Mouse (Mus musculus): ENCODE measurements at regions not wholly inside any gene's neighbourhood (a gene's known extent, or its start where the extent isn't known, plus 50 kb on each side); places are given as distances from the start of the nearest gene placed in this dataset.
"Not testable (repeated sequence)": the region's sequence is repeated elsewhere in the genome, so short reads cannot be mapped to it uniquely, and the experiment has no call there.

- peak; percentile 83 for ATAC-seq
- peak overlapping the region; percentile 45 for H3K4me2 ChIP-seq (ENCODE audit: low read length)
- H3K27me3 ChIP-seq (replicated peaks; ENCODE audit: control insufficient read depth, insufficient read depth, low read length): no peaks in the 10 kb centered on the region
- no peaks in the 10 kb centered on the region for H3K9me3 ChIP-seq (ENCODE audit: control insufficient read depth, low read length)
- WGBS: under 1% methylated on average over 10 of the region's 10 CpGs
- peaks cover 20% of the 10 kb centered on the region for H3K4me1 ChIP-seq (replicated peaks; ENCODE audit: control insufficient read depth, insufficient read depth, low read length)
- no peak overlapping the region for H3K4me3 ChIP-seq (replicated peaks; ENCODE audit: low read length)
- peak overlapping the region; percentile 68 for H3K27ac ChIP-seq (ENCODE audit: low read length)
- H3K9ac ChIP-seq (replicated peaks; ENCODE audit: low read depth, low read length): peak overlapping the region; percentile 24; the same call in 1 of the 2 replicates
- no peaks in the 10 kb centered on the region for H3K36me3 ChIP-seq (ENCODE audit: control insufficient read depth, insufficient read depth)
These were observed 150.8 kb upstream of the A430005L14Rik start for GRCm38 (mm10) chr4:153806180-153806692.

- peak overlapping the region; percentile 45 for H3K4me2 ChIP-seq (ENCODE audit: low read length)
- peak overlapping the region; percentile 68 for H3K27ac ChIP-seq (ENCODE audit: low read length)
- 10% methylated on average over 10 of the region's 10 CpGs for WGBS
- peak; percentile 69 for ATAC-seq
- no peaks in the 10 kb centered on the region for H3K36me3 ChIP-seq (ENCODE audit: control insufficient read depth, insufficient read depth)
- H3K4me1 ChIP-seq (replicated peaks; ENCODE audit: control insufficient read depth, insufficient read depth, low read length): peaks cover 20% of the 10 kb centered on the region
- no peaks in the 10 kb centered on the region for H3K9me3 ChIP-seq (ENCODE audit: control insufficient read depth, low read length)
- no peak overlapping the region for H3K4me3 ChIP-seq (replicated peaks; ENCODE audit: low read length)
- no peaks in the 10 kb centered on the region for H3K27me3 ChIP-seq (replicated peaks; ENCODE audit: control insufficient read depth, insufficient read depth, low read length)
- H3K9ac ChIP-seq (replicated peaks; ENCODE audit: low read depth, low read length): no peak overlapping the region
These were observed 150.1 kb upstream of the A430005L14Rik start for GRCm38 (mm10) chr4:153806820-153807436.

GRCm38 (mm10) chr4:153812866-153813265 lies 144.2 kb upstream of the A430005L14Rik start:
- H3K27ac ChIP-seq (ENCODE audit: low read length): no peak overlapping the region
- 86% methylated on average over 9 of the region's 9 CpGs for WGBS
- H3K9ac ChIP-seq (replicated peaks; ENCODE audit: low read depth, low read length): no peak overlapping the region
- no peaks in the 10 kb centered on the region for H3K9me3 ChIP-seq (ENCODE audit: control insufficient read depth, low read length)
- no peaks in the 10 kb centered on the region for H3K36me3 ChIP-seq (ENCODE audit: control insufficient read depth, insufficient read depth)
- H3K4me1 ChIP-seq (replicated peaks; ENCODE audit: control insufficient read depth, insufficient read depth, low read length): 0 out of 2 replicates have a peak, but pooled peaks cover 4% of the 10 kb centered on the region
- no peak for ATAC-seq
- no peaks in the 10 kb centered on the region for H3K27me3 ChIP-seq (replicated peaks; ENCODE audit: control insufficient read depth, insufficient read depth, low read length)
- no peak overlapping the region for H3K4me3 ChIP-seq (replicated peaks; ENCODE audit: low read length)
- H3K4me2 ChIP-seq (ENCODE audit: low read length): no peak overlapping the region

- 41% methylated on average over 9 of the region's 9 CpGs for WGBS
- Histone ChIP-seq H3K4me3 (replicated peaks; ENCODE audit: low read length) (no peak overlapping the region), H3K36me3 (ENCODE audit: control insufficient read depth, insufficient read depth) (no peaks in the 10 kb centered on the region), H3K4me1 (replicated peaks; ENCODE audit: control insufficient read depth, insufficient read depth, low read length) (no peaks in the 10 kb centered on the region), H3K27me3 (replicated peaks; ENCODE audit: control insufficient read depth, insufficient read depth, low read length) (no peaks in the 10 kb centered on the region), H3K27ac (ENCODE audit: low read length) (no peak overlapping the region), H3K9ac (replicated peaks; ENCODE audit: low read depth, low read length) (no peak overlapping the region), H3K4me2 (ENCODE audit: low read length) (no peak overlapping the region), H3K9me3 (ENCODE audit: control insufficient read depth, low read length) (no peaks in the 10 kb centered on the region)
- no peak for ATAC-seq
These were observed 129.1 kb upstream of the A430005L14Rik start for GRCm38 (mm10) chr4:153827914-153828313.

GRCm38 (mm10) chr4:153829766-153830165 lies 127.3 kb upstream of the A430005L14Rik start:
- no peaks in the 10 kb centered on the region for H3K9me3 ChIP-seq (ENCODE audit: control insufficient read depth, low read length)
- no peak overlapping the region for H3K27ac ChIP-seq (ENCODE audit: low read length)
- H3K4me1 ChIP-seq (replicated peaks; ENCODE audit: control insufficient read depth, insufficient read depth, low read length): no peaks in the 10 kb centered on the region
- H3K27me3 ChIP-seq (replicated peaks; ENCODE audit: control insufficient read depth, insufficient read depth, low read length): no peaks in the 10 kb centered on the region
- no peak overlapping the region for H3K4me2 ChIP-seq (ENCODE audit: low read length)
- no peak overlapping the region for H3K4me3 ChIP-seq (replicated peaks; ENCODE audit: low read length)
- H3K9ac ChIP-seq (replicated peaks; ENCODE audit: low read depth, low read length): no peak overlapping the region
- H3K36me3 ChIP-seq (ENCODE audit: control insufficient read depth, insufficient read depth): no peaks in the 10 kb centered on the region
- ATAC-seq: no peak
- WGBS: 95% methylated on average over 9 of the region's 9 CpGs

GRCm38 (mm10) chr4:153830491-153830890 lies 126.5 kb upstream of the A430005L14Rik start:
- ATAC-seq: no peak
- Histone ChIP-seq H3K27me3 (replicated peaks; ENCODE audit: control insufficient read depth, insufficient read depth, low read length) (no peaks in the 10 kb centered on the region), H3K4me2 (ENCODE audit: low read length) (no peak overlapping the region), H3K36me3 (ENCODE audit: control insufficient read depth, insufficient read depth) (no peaks in the 10 kb centered on the region), H3K27ac (ENCODE audit: low read length) (no peak overlapping the region), H3K4me1 (replicated peaks; ENCODE audit: control insufficient read depth, insufficient read depth, low read length) (no peaks in the 10 kb centered on the region), H3K9ac (replicated peaks; ENCODE audit: low read depth, low read length) (no peak overlapping the region), H3K4me3 (replicated peaks; ENCODE audit: low read length) (no peak overlapping the region), H3K9me3 (ENCODE audit: control insufficient read depth, low read length) (no peaks in the 10 kb centered on the region)
- 91% methylated on average over 5 of the region's 5 CpGs for WGBS

- not testable (repeated sequence) for H3K9me3 ChIP-seq (ENCODE audit: control insufficient read depth, low read length); H3K27ac ChIP-seq (ENCODE audit: low read length); H3K27me3 ChIP-seq (replicated peaks; ENCODE audit: control insufficient read depth, insufficient read depth, low read length); H3K36me3 ChIP-seq (ENCODE audit: control insufficient read depth, insufficient read depth); H3K4me3 ChIP-seq (replicated peaks; ENCODE audit: low read length); ATAC-seq; H3K9ac ChIP-seq (replicated peaks; ENCODE audit: low read depth, low read length); H3K4me2 ChIP-seq (ENCODE audit: low read length); H3K4me1 ChIP-seq (replicated peaks; ENCODE audit: control insufficient read depth, insufficient read depth, low read length)
- WGBS: 77% methylated on average over 9 of the region's 11 CpGs
These were observed 125.8 kb upstream of the A430005L14Rik start for GRCm38 (mm10) chr4:153831251-153831650.

GRCm38 (mm10) chr4:153832151-153832550 lies 124.9 kb upstream of the A430005L14Rik start:
- H3K9me3 ChIP-seq (ENCODE audit: control insufficient read depth, low read length): no peaks in the 10 kb centered on the region
- H3K4me2 ChIP-seq (ENCODE audit: low read length): no peak overlapping the region
- H3K9ac ChIP-seq (replicated peaks; ENCODE audit: low read depth, low read length): no peak overlapping the region
- no peak overlapping the region for H3K27ac ChIP-seq (ENCODE audit: low read length)
- no peaks in the 10 kb centered on the region for H3K27me3 ChIP-seq (replicated peaks; ENCODE audit: control insufficient read depth, insufficient read depth, low read length)
- 88% methylated on average over 2 of the region's 2 CpGs for whole genome bisulfite sequencing
- no peaks in the 10 kb centered on the region for H3K36me3 ChIP-seq (ENCODE audit: control insufficient read depth, insufficient read depth)
- ATAC-seq: no peak
- H3K4me1 ChIP-seq (replicated peaks; ENCODE audit: control insufficient read depth, insufficient read depth, low read length): no peaks in the 10 kb centered on the region
- no peak overlapping the region for H3K4me3 ChIP-seq (replicated peaks; ENCODE audit: low read length)

- Histone ChIP-seq H3K9ac (replicated peaks; ENCODE audit: low read depth, low read length) (no peak overlapping the region), H3K27me3 (replicated peaks; ENCODE audit: control insufficient read depth, insufficient read depth, low read length) (no peaks in the 10 kb centered on the region), H3K4me1 (replicated peaks; ENCODE audit: control insufficient read depth, insufficient read depth, low read length) (no peaks in the 10 kb centered on the region; the same call in 1 of the 2 replicates), H3K27ac (ENCODE audit: low read length) (no peak overlapping the region), H3K36me3 (ENCODE audit: control insufficient read depth, insufficient read depth) (no peaks in the 10 kb centered on the region), H3K9me3 (ENCODE audit: control insufficient read depth, low read length) (no peaks in the 10 kb centered on the region), H3K4me2 (ENCODE audit: low read length) (no peak overlapping the region), H3K4me3 (replicated peaks; ENCODE audit: low read length) (no peak overlapping the region)
- no peak for ATAC-seq
- 77% methylated on average over 6 of the region's 6 CpGs for WGBS
These were observed 112.3 kb upstream of the A430005L14Rik start for GRCm38 (mm10) chr4:153844766-153845165.

Measured in forebrain, embryonic 16.5 days (tissue).